Mouse (Mus musculus): ENCODE data around the gene Jak1. TPM values are rescaled to one million over a fixed set of nuclear protein-coding genes. Genes with fewer than 3 reads are reported as not detected.

Jak1 gene
- polyA plus RNA-seq, 1 experiment: 55.9 TPM

- Histone ChIP-seq H3K9ac (ENCODE audit: low read depth, poor library complexity, severe bottlenecking) (no peak overlapping the region), H3K27ac (ENCODE audit: insufficient read depth, low read length) (no peak overlapping the region), H3K4me3 (ENCODE audit: low read depth, low read length) (no peak overlapping the region), H3K9me3 (replicated peaks; ENCODE audit: control insufficient read depth, insufficient read depth, low read length, poor library complexity, severe bottlenecking) (no peaks in the 10 kb centered on the region), H3K36me3 (ENCODE audit: control insufficient read depth, insufficient read depth, low read length, poor library complexity, severe bottlenecking) (no peaks in the 10 kb centered on the region), H3K27me3 (ENCODE audit: control insufficient read depth, insufficient read depth, low read length, poor library complexity, severe bottlenecking) (no peaks in the 10 kb centered on the region; the same call in 1 of the 2 replicates), H3K4me1 (ENCODE audit: control insufficient read depth, insufficient read depth, low read length) (no peaks in the 10 kb centered on the region)
- TF ChIP-seq EP300 (IDR thresholded peaks at IDR 0.05; ENCODE audit: insufficient read depth, low read depth, low read length): no peak
- TF ChIP-seq CTCF (IDR thresholded peaks at IDR 0.05; ENCODE audit: low read depth, low read length): no peak
- TF ChIP-seq POLR2A (IDR thresholded peaks at IDR 0.05; ENCODE audit: insufficient read depth, low read length): no peak
Measured at GRCm38 (mm10) chr4:101304114-101304513, 39.0 kb upstream of the Jak1 start.

GRCm38 (mm10) chr4:101300392-101300910 lies 35.4 kb upstream of the Jak1 start:
- H3K4me1 ChIP-seq (ENCODE audit: control insufficient read depth, insufficient read depth, low read length): no peaks in the 10 kb centered on the region
- no peak overlapping the region for H3K4me3 ChIP-seq (ENCODE audit: low read depth, low read length)
- no peaks in the 10 kb centered on the region for H3K36me3 ChIP-seq (ENCODE audit: control insufficient read depth, insufficient read depth, low read length, poor library complexity, severe bottlenecking)
- no peak overlapping the region for H3K27ac ChIP-seq (ENCODE audit: insufficient read depth, low read length)
- no peaks in the 10 kb centered on the region for H3K9me3 ChIP-seq (replicated peaks; ENCODE audit: control insufficient read depth, insufficient read depth, low read length, poor library complexity, severe bottlenecking)
- H3K9ac ChIP-seq (ENCODE audit: low read depth, poor library complexity, severe bottlenecking): no peak overlapping the region
- TF ChIP-seq EP300 (IDR thresholded peaks at IDR 0.05; ENCODE audit: insufficient read depth, low read depth, low read length) (no peak), POLR2A (IDR thresholded peaks at IDR 0.05; ENCODE audit: insufficient read depth, low read length) (no peak), CTCF (IDR thresholded peaks at IDR 0.05; ENCODE audit: low read depth, low read length) (no peak)
- H3K27me3 ChIP-seq (ENCODE audit: control insufficient read depth, insufficient read depth, low read length, poor library complexity, severe bottlenecking): no peaks in the 10 kb centered on the region

GRCm38 (mm10) chr4:101298311-101298990 lies 33.4 kb upstream of the Jak1 start:
- Histone ChIP-seq H3K27me3 (ENCODE audit: control insufficient read depth, insufficient read depth, low read length, poor library complexity, severe bottlenecking) (no peaks in the 10 kb centered on the region), H3K27ac (ENCODE audit: insufficient read depth, low read length) (no peak overlapping the region), H3K9ac (ENCODE audit: low read depth, poor library complexity, severe bottlenecking) (no peak overlapping the region), H3K4me3 (ENCODE audit: low read depth, low read length) (no peak overlapping the region), H3K4me1 (ENCODE audit: control insufficient read depth, insufficient read depth, low read length) (no peaks in the 10 kb centered on the region), H3K36me3 (ENCODE audit: control insufficient read depth, insufficient read depth, low read length, poor library complexity, severe bottlenecking) (no peaks in the 10 kb centered on the region), H3K9me3 (replicated peaks; ENCODE audit: control insufficient read depth, insufficient read depth, low read length, poor library complexity, severe bottlenecking) (no peaks in the 10 kb centered on the region)
- TF ChIP-seq CTCF (IDR thresholded peaks at IDR 0.05; ENCODE audit: low read depth, low read length): no peak
- no peak for TF ChIP-seq EP300 (IDR thresholded peaks at IDR 0.05; ENCODE audit: insufficient read depth, low read depth, low read length)
- TF ChIP-seq POLR2A (IDR thresholded peaks at IDR 0.05; ENCODE audit: insufficient read depth, low read length): no peak

- Histone ChIP-seq H3K4me3 (ENCODE audit: low read depth, low read length) (no peak overlapping the region), H3K27me3 (ENCODE audit: control insufficient read depth, insufficient read depth, low read length, poor library complexity, severe bottlenecking) (no peaks in the 10 kb centered on the region), H3K27ac (ENCODE audit: insufficient read depth, low read length) (no peak overlapping the region), H3K9ac (ENCODE audit: low read depth, poor library complexity, severe bottlenecking) (no peak overlapping the region), H3K36me3 (ENCODE audit: control insufficient read depth, insufficient read depth, low read length, poor library complexity, severe bottlenecking) (no peaks in the 10 kb centered on the region), H3K4me1 (ENCODE audit: control insufficient read depth, insufficient read depth, low read length) (no peaks in the 10 kb centered on the region), H3K9me3 (replicated peaks; ENCODE audit: control insufficient read depth, insufficient read depth, low read length, poor library complexity, severe bottlenecking) (no peaks in the 10 kb centered on the region)
- no peak for TF ChIP-seq POLR2A (IDR thresholded peaks at IDR 0.05; ENCODE audit: insufficient read depth, low read length)
- TF ChIP-seq EP300 (IDR thresholded peaks at IDR 0.05; ENCODE audit: insufficient read depth, low read depth, low read length): no peak
- no peak for TF ChIP-seq CTCF (IDR thresholded peaks at IDR 0.05; ENCODE audit: low read depth, low read length)
Measured at GRCm38 (mm10) chr4:101296836-101297235, 31.8 kb upstream of the Jak1 start.

GRCm38 (mm10) chr4:101295788-101296187 lies 30.7 kb upstream of the Jak1 start:
- no peaks in the 10 kb centered on the region for H3K9me3 ChIP-seq (replicated peaks; ENCODE audit: control insufficient read depth, insufficient read depth, low read length, poor library complexity, severe bottlenecking)
- no peak overlapping the region for H3K4me3 ChIP-seq (ENCODE audit: low read depth, low read length)
- H3K36me3 ChIP-seq (ENCODE audit: control insufficient read depth, insufficient read depth, low read length, poor library complexity, severe bottlenecking): no peaks in the 10 kb centered on the region
- no peak for TF ChIP-seq CTCF (IDR thresholded peaks at IDR 0.05; ENCODE audit: low read depth, low read length)
- TF ChIP-seq EP300 (IDR thresholded peaks at IDR 0.05; ENCODE audit: insufficient read depth, low read depth, low read length): no peak
- TF ChIP-seq POLR2A (IDR thresholded peaks at IDR 0.05; ENCODE audit: insufficient read depth, low read length): no peak
- H3K9ac ChIP-seq (ENCODE audit: low read depth, poor library complexity, severe bottlenecking): no peak overlapping the region
- H3K4me1 ChIP-seq (ENCODE audit: control insufficient read depth, insufficient read depth, low read length): no peaks in the 10 kb centered on the region
- H3K27me3 ChIP-seq (ENCODE audit: control insufficient read depth, insufficient read depth, low read length, poor library complexity, severe bottlenecking): no peaks in the 10 kb centered on the region
- no peak overlapping the region for H3K27ac ChIP-seq (ENCODE audit: insufficient read depth, low read length)

- H3K36me3 ChIP-seq (ENCODE audit: control insufficient read depth, insufficient read depth, low read length, poor library complexity, severe bottlenecking): no peaks in the 10 kb centered on the region
- no peaks in the 10 kb centered on the region for H3K4me1 ChIP-seq (ENCODE audit: control insufficient read depth, insufficient read depth, low read length)
- peak overlapping the region; percentile 56; the same call in 1 of the 2 replicates for H3K4me3 ChIP-seq (ENCODE audit: low read depth, low read length)
- no peak overlapping the region for H3K27ac ChIP-seq (ENCODE audit: insufficient read depth, low read length)
- TF ChIP-seq CTCF (IDR thresholded peaks at IDR 0.05; ENCODE audit: low read depth, low read length): no peak
- H3K9me3 ChIP-seq (replicated peaks; ENCODE audit: control insufficient read depth, insufficient read depth, low read length, poor library complexity, severe bottlenecking): no peaks in the 10 kb centered on the region
- H3K27me3 ChIP-seq (ENCODE audit: control insufficient read depth, insufficient read depth, low read length, poor library complexity, severe bottlenecking): no peaks in the 10 kb centered on the region
- no peak overlapping the region for H3K9ac ChIP-seq (ENCODE audit: low read depth, poor library complexity, severe bottlenecking)
Measured at GRCm38 (mm10) chr4:101293661-101294060, 28.6 kb upstream of the Jak1 start.
